ENCODE assay signal across 10 mouse cellular contexts in genomic region chr2:30809503-30809902, GRCm38 (mm10). TPM values are rescaled to one million over a fixed set of nuclear protein-coding genes. Genes with fewer than 3 reads are reported as not detected.
DNase-seq lines count a peak whose midpoint lies in the region; ATAC-seq and TF ChIP-seq lines count a peak whose summit lies in the region.
"Had no signal": no experiment of that assay in that cellular context is flagged by ENCODE, and none has a peak within 500 bp of the region (broad histone marks: within the 10 kb centered on the region; RNA-seq: fewer than 3 reads in every experiment).

No protein-coding gene starts in this region.

- H3K4me2 ChIP-seq in lung, embryonic 15.5 days: peak overlapping the region; percentile 5; the same call in 1 of the 2 replicates
- peak overlapping the region; percentile 73 for H3K4me2 ChIP-seq in forebrain, embryonic 15.5 days (replicated peaks)
- H3K4me2 ChIP-seq in limb, embryonic 14.5 days (replicated peaks; ENCODE audit: low read depth, low read length, severe bottlenecking): no peak overlapping the region
- H3K4me2 ChIP-seq in neural tube, embryonic 14.5 days (ENCODE audit: low read depth, low read length): peak overlapping the region; percentile 38; the same call in 1 of the 2 replicates

- H3K4me3 ChIP-seq in lung, embryonic 15.5 days: no peak overlapping the region
- H3K4me3 ChIP-seq in lung, adult 2 months (replicated peaks; ENCODE audit: extremely low read depth, low read depth, low read length): no peak overlapping the region
- peak overlapping the region; percentile 14 for H3K4me3 ChIP-seq in forebrain, embryonic 15.5 days
- H3K4me3 ChIP-seq in limb, embryonic 14.5 days (replicated peaks; ENCODE audit: low read length): no peak overlapping the region
- no peak overlapping the region for H3K4me3 ChIP-seq in neural tube, embryonic 14.5 days (ENCODE audit: low read depth, low read length)

- no peak for DNase-seq in lung, adult 2 months
- DNase-seq in limb, embryonic 14.5 days (ENCODE audit: low spot score): no peak
- no peak for DNase-seq in frontal cortex, postnatal 10 days (ENCODE audit: low spot score in 2 of 2)
- DNase-seq in yolk sac, embryonic 10.5 days (ENCODE audit: low spot score): no peak
- no peak for DNase-seq in heart, adult 9 months (ENCODE audit: low spot score in 2 of 2)

- peaks cover 16% of the 10 kb centered on the region for H3K36me3 ChIP-seq in lung, embryonic 15.5 days
- peaks cover 11% of the 10 kb centered on the region for H3K36me3 ChIP-seq in forebrain, embryonic 15.5 days
- H3K36me3 ChIP-seq in limb, embryonic 14.5 days (ENCODE audit: control insufficient read depth, insufficient read depth, low read length): peaks cover 27% of the 10 kb centered on the region
- H3K36me3 ChIP-seq in neural tube, embryonic 14.5 days (ENCODE audit: control insufficient read depth, insufficient read depth, low read length): no peaks in the 10 kb centered on the region

- TF ChIP-seq CTCF in lung, adult 2 months (IDR thresholded peaks at IDR 0.05; ENCODE audit: insufficient read depth, low read length): no peak

- no peaks in the 10 kb centered on the region for H3K9me3 ChIP-seq in lung, embryonic 15.5 days
- no peaks in the 10 kb centered on the region for H3K9me3 ChIP-seq in forebrain, embryonic 15.5 days
- no peaks in the 10 kb centered on the region for H3K9me3 ChIP-seq in limb, embryonic 14.5 days (ENCODE audit: control insufficient read depth, low read length)
- H3K9me3 ChIP-seq in neural tube, embryonic 14.5 days (ENCODE audit: control insufficient read depth, low read length): no peaks in the 10 kb centered on the region

- TF ChIP-seq POLR2A in lung, adult 2 months (IDR thresholded peaks at IDR 0.05; ENCODE audit: borderline replicate concordance, extremely low read depth, low read depth, low read length): no peak
- TF ChIP-seq POLR2A in limb, embryonic 14.5 days (IDR thresholded peaks at IDR 0.05; ENCODE audit: borderline replicate concordance, extremely low read depth, insufficient read depth, insufficient read length): no peak

- WGBS in lung, embryonic 15.5 days: 37% methylated on average over 5 of the region's 5 CpGs
- WGBS in lung, adult 2 months: 70% methylated on average over 5 of the region's 5 CpGs
- WGBS in forebrain, embryonic 15.5 days: 86% methylated on average over 5 of the region's 5 CpGs
- WGBS in limb, embryonic 14.5 days: 87% methylated on average over 5 of the region's 5 CpGs
- 88% methylated on average over 5 of the region's 5 CpGs for WGBS in neural tube, embryonic 14.5 days

- ATAC-seq in lung, embryonic 15.5 days (ENCODE audit: borderline replicate concordance, extremely low read depth, low FRiP score, low TSS enrichment): no peak
- no peak for ATAC-seq in forebrain, embryonic 15.5 days (replicated peaks)
- ATAC-seq in limb, embryonic 14.5 days (ENCODE audit: low FRiP score, low read depth): no peak
- no peak for ATAC-seq in neural tube, embryonic 14.5 days (ENCODE audit: low read depth)
- ATAC-seq: inflammation-experienced regulatory T-cells, adult 6 months had no signal

- no peak overlapping the region for H3K9ac ChIP-seq in lung, embryonic 15.5 days
- no peak overlapping the region; the same call in 1 of the 2 replicates for H3K9ac ChIP-seq in forebrain, embryonic 15.5 days (replicated peaks)
- peak overlapping the region; percentile 18; the same call in 1 of the 2 replicates for H3K9ac ChIP-seq in limb, embryonic 14.5 days (ENCODE audit: low read depth, low read length, severe bottlenecking)
- no peak overlapping the region; the same call in 1 of the 2 replicates for H3K9ac ChIP-seq in neural tube, embryonic 14.5 days (replicated peaks; ENCODE audit: low read depth, low read length)

- H3K27me3 ChIP-seq in lung, embryonic 15.5 days: no peaks in the 10 kb centered on the region
- no peaks in the 10 kb centered on the region for H3K27me3 ChIP-seq in forebrain, embryonic 15.5 days
- H3K27me3 ChIP-seq in limb, embryonic 14.5 days (ENCODE audit: control insufficient read depth, insufficient read depth, low read length): no peaks in the 10 kb centered on the region
- no peaks in the 10 kb centered on the region for H3K27me3 ChIP-seq in neural tube, embryonic 14.5 days (ENCODE audit: control insufficient read depth, insufficient read depth, low read length)

- H3K4me1 ChIP-seq in lung, embryonic 15.5 days: peaks cover 35% of the 10 kb centered on the region
- H3K4me1 ChIP-seq in lung, adult 2 months (ENCODE audit: control insufficient read depth, insufficient read depth, low read length): peaks cover 6% of the 10 kb centered on the region
- H3K4me1 ChIP-seq in forebrain, embryonic 15.5 days: peaks cover 33% of the 10 kb centered on the region
- peaks cover 19% of the 10 kb centered on the region; the same call in 1 of the 2 replicates for H3K4me1 ChIP-seq in limb, embryonic 14.5 days (ENCODE audit: control insufficient read depth, insufficient read depth, low read length)
- H3K4me1 ChIP-seq in neural tube, embryonic 14.5 days (ENCODE audit: control insufficient read depth, insufficient read depth, low read length): peaks cover 18% of the 10 kb centered on the region

- H3K27ac ChIP-seq in lung, embryonic 15.5 days: 0 out of 2 replicates have a peak overlapping the region, but pooled peaks have one; percentile 1
- 0 out of 2 replicates have a peak overlapping the region, but pooled peaks have one; percentile 29 for H3K27ac ChIP-seq in forebrain, embryonic 15.5 days (replicated peaks)
- H3K27ac ChIP-seq in limb, embryonic 14.5 days (replicated peaks; ENCODE audit: low read depth, low read length): no peak overlapping the region
- H3K27ac ChIP-seq in neural tube, embryonic 14.5 days (ENCODE audit: low read depth, low read length): no peak overlapping the region

RNA-seq across cellular contexts. Expression of gene Ntmt1, which starts 1.9 kb away (rescaled TPM):
- polyA plus RNA-seq in lung, embryonic 15.5 days (2015; fragmentation: Nextera tagmentation; extraction: Ambion mirVana): 82.9 and 87.2 TPM in 2 replicates
- polyA plus RNA-seq in lung, adult 2 months (2012; rRNA removed): 20.2 and 23.4 TPM in 2 replicates
- polyA plus RNA-seq in forebrain, embryonic 15.5 days (2015; fragmentation: Nextera tagmentation; extraction: Ambion mirVana): 117 and 131 TPM in 2 replicates
- 59.5 and 66.8 TPM in 2 replicates for polyA plus RNA-seq in limb, embryonic 14.5 days (2012; rRNA removed)
- polyA plus RNA-seq in limb, embryonic 14.5 days (2014; fragmentation: Nextera tagmentation; extraction: Ambion mirVana): 84.2 and 91.0 TPM in 2 replicates
- polyA plus RNA-seq in neural tube, embryonic 14.5 days (2014; fragmentation: Nextera tagmentation; extraction: Ambion mirVana): 105 and 112 TPM in 2 replicates

RNA-seq across cellular contexts. Expression of gene 1700001O22Rik, which starts 6.0 kb away (rescaled TPM):
- polyA plus RNA-seq in lung, embryonic 15.5 days (2015; fragmentation: Nextera tagmentation; extraction: Ambion mirVana): 4.7 and 6.0 TPM in 2 replicates
- polyA plus RNA-seq in lung, adult 2 months (2012; rRNA removed): 1.8 and 2.2 TPM in 2 replicates
- 2.6 and 3.7 TPM in 2 replicates for polyA plus RNA-seq in forebrain, embryonic 15.5 days (2015; fragmentation: Nextera tagmentation; extraction: Ambion mirVana)
- polyA plus RNA-seq in limb, embryonic 14.5 days (2012; rRNA removed): 3.3 and 3.4 TPM in 2 replicates
- 2.7 and 3.4 TPM in 2 replicates for polyA plus RNA-seq in limb, embryonic 14.5 days (2014; fragmentation: Nextera tagmentation; extraction: Ambion mirVana)
- 0.89 and 1.9 TPM in 2 replicates for polyA plus RNA-seq in neural tube, embryonic 14.5 days (2014; fragmentation: Nextera tagmentation; extraction: Ambion mirVana)
- polyA plus RNA-seq: liver, adult 2 months had no signal

RNA-seq across cellular contexts. Expression of gene Asb6, which starts 20.6 kb away (rescaled TPM):
- 31.8 and 34.0 TPM in 2 replicates for polyA plus RNA-seq in lung, embryonic 15.5 days (2015; fragmentation: Nextera tagmentation; extraction: Ambion mirVana)
- 42.0 and 44.8 TPM in 2 replicates for polyA plus RNA-seq in lung, adult 2 months (2012; rRNA removed)
- polyA plus RNA-seq in forebrain, embryonic 15.5 days (2015; fragmentation: Nextera tagmentation; extraction: Ambion mirVana): 43.3 and 45.3 TPM in 2 replicates
- polyA plus RNA-seq in limb, embryonic 14.5 days (2012; rRNA removed): 36.8 and 48.7 TPM in 2 replicates
- 29.5 and 31.8 TPM in 2 replicates for polyA plus RNA-seq in limb, embryonic 14.5 days (2014; fragmentation: Nextera tagmentation; extraction: Ambion mirVana)
- 35.9 and 36.9 TPM in 2 replicates for polyA plus RNA-seq in neural tube, embryonic 14.5 days (2014; fragmentation: Nextera tagmentation; extraction: Ambion mirVana)

RNA-seq across cellular contexts. Expression of gene Prrx2, which starts 25.3 kb away (rescaled TPM):
- 9.7 and 12.5 TPM in 2 replicates for polyA plus RNA-seq in lung, embryonic 15.5 days (2015; fragmentation: Nextera tagmentation; extraction: Ambion mirVana)
- polyA plus RNA-seq in lung, adult 2 months (2012; rRNA removed): 6.2 and 6.6 TPM in 2 replicates
- 1.6 and 3.1 TPM in 2 replicates for polyA plus RNA-seq in forebrain, embryonic 15.5 days (2015; fragmentation: Nextera tagmentation; extraction: Ambion mirVana)
- polyA plus RNA-seq in limb, embryonic 14.5 days (2012; rRNA removed): 176 and 268 TPM in 2 replicates
- polyA plus RNA-seq in limb, embryonic 14.5 days (2014; fragmentation: Nextera tagmentation; extraction: Ambion mirVana): 93.1 and 112 TPM in 2 replicates
- polyA plus RNA-seq in neural tube, embryonic 14.5 days (2014; fragmentation: Nextera tagmentation; extraction: Ambion mirVana): 0.70 and 0.99 TPM in 2 replicates
- polyA plus RNA-seq: inflammation-experienced regulatory T-cells, adult 6 months; liver, adult 2 months had no signal

Comparison
In these comparisons a context has a peak if more than half of its experiments do, and no peak if none do; other contexts are left out.
1. H3K27ac ChIP-seq: peak in lung, embryonic 15.5 days (single experiment) and forebrain, embryonic 15.5 days (single experiment); none in limb, embryonic 14.5 days (single experiment) and neural tube, embryonic 14.5 days (single experiment).